Mouse (Mus musculus): Measurements from ENCODE around the gene Fcgr1.
"Not testable (repeated sequence)": the region's sequence is repeated elsewhere in the genome, so short reads cannot be mapped to it uniquely, and the experiment has no call there.

The Fcgr1 gene

GRCm38 (mm10) chr3:96293787-96294186, at the start of gene Fcgr1:
Gene Fcgr1, minus strand, starts transcription at chr3:96293969.
- DNase-seq, result no peak

GRCm38 (mm10) chr3:96342652-96343051, 48.9 kb upstream of the Fcgr1 start:
- not testable (repeated sequence) for DNase-seq

DNA sequence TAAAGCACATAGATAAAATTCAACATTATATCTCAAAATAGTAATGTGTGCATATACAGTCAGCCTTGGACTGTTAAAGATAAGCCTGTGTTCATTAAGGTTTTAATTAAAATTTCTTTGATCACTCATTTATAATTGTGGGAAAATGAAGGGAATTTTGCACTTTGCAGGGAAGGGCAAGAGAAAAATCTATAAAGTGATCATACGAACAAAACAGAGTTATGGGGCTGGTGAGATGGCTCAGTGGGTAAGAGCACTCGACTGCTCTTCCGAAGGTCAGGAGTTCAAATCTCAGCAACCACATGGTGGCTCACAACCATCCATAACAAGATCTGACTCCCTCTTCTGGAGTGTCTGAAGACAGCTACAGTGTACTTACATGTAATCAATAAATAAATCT, 48.3 kb upstream of the Fcgr1 start:
- DNase-seq, result not testable (repeated sequence)

DNA sequence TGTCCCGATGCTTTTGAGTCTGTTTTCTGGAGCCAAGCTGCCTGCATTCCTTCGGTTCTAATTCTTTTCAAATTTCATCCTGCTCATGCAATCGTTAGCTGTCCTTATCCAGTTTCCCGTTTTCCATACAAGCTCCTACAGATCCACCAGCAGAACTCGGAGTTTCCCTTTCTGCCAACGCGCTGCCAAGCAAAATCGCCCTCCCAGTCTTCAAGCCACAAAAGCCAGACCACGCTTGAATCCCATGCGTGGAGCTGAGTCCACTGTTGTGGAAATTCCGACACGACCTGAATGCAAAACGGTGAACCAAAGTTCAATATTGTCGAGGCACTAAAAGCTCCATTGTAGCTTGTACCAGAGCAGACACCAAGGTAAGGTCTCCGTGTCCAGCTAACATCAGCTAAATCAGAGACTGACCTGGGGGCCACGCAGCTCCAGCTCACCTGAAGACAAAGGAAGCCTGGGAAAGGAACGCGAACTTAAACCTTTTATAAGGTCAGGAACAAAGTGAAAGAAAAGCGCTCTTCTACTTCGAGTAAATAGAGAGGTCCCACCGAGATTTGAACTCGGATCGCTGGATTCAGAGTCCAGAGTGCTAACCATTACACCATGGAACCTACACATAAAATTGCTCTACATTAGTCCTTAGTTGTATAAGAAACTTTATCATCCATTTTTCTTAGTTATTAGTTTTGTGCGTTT, 47.0 kb upstream of the Fcgr1 start:
- DNase-seq, result peak; percentile 47

DNA sequence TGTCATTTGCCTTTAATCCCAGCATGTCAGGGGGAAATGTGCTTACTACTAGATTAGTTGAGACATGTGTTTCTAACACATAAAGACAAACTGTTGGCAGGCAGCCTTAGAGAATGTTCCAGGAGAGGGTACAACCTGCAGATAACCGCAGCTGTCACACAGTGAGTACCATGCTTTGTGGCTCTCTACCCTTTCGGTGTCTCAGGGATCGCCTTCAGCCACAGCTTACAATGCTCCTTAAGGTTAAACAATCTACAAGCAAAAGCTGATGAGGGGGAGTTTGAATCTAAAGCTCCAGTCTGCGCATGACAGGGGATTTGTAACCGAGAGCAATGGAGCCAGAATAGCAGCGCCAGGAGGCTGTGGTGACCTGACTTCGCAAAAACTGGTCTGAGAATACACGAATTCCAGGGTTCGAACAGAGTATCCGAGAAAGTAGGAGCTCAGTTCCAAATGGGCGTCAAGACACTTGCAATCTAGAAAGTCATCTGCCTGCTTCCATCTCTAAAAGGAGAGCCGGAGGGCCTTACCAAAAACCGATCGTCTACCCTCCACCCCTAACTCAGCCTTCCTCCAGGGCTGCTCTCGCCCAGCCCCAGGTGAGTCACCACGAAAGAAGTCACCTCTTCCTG, 45.2 kb upstream of the Fcgr1 start:
- DNase-seq, result no peak

DNA sequence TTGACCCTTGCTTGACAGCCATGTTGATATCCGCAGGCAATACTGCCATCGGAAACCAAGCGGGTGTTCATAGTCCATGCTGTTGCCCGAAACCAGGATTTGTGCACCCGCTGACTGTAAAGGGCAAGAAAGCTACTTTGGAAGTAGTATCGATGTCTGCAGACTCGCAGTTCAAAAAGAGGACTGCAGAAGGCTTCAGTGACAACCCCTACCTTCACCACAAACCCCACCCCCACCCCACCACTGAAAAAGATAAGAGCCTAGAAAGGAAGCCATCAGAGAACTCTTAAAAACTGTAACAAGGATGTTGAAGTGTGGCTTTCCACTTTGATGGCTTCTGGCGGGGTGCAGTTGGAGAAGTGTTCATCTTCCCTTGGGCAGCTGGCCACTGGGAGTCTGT, 44.3 kb upstream of the Fcgr1 start:
- DNase-seq, result no peak

DNA sequence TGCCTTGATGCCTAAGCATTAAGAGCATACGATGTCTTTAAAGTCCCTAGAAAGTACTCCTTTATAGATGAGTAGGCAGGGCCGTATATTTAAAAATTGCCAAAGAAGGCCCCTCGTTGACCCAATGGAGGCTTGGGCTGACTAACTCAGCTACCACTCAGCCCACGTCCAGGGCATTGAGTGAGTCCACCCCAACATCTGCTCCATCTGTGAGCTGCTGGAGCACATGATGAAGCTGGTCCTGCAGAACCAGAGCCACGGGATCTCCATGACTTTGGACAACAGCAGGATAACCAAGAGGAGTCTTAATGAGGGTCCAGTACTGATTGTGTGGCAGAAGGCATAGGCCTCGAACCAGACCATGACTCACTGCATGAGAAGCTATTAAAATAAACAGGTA, 43.5 kb upstream of the Fcgr1 start:
- no peak for DNase-seq

GRCm38 (mm10) chr3:96336636-96337035, 42.9 kb upstream of the Fcgr1 start:
- DNase-seq, result no peak

- DNase-seq, result no peak
These were observed 41.8 kb upstream of the Fcgr1 start for GRCm38 (mm10) chr3:96335591-96335990.

DNA sequence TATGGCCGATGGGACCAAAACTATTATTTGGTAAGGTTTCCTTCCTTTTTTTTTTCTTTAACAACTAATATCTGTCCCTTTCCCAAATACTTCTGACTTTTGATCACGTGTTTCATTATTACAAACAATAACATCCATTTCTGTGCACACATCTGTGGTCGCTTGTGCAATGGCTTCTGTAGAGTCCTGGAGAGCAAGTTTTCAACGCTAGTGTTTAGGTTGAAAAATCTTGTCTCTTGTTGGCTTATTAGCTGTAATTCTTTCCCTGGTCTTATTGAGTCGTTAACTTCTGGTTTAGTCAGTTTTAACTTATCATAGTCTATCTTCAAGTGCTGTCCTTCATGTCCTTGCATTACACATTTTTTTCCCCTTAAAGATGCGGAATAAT, 41.4 kb upstream of the Fcgr1 start:
- no peak for DNase-seq

DNA sequence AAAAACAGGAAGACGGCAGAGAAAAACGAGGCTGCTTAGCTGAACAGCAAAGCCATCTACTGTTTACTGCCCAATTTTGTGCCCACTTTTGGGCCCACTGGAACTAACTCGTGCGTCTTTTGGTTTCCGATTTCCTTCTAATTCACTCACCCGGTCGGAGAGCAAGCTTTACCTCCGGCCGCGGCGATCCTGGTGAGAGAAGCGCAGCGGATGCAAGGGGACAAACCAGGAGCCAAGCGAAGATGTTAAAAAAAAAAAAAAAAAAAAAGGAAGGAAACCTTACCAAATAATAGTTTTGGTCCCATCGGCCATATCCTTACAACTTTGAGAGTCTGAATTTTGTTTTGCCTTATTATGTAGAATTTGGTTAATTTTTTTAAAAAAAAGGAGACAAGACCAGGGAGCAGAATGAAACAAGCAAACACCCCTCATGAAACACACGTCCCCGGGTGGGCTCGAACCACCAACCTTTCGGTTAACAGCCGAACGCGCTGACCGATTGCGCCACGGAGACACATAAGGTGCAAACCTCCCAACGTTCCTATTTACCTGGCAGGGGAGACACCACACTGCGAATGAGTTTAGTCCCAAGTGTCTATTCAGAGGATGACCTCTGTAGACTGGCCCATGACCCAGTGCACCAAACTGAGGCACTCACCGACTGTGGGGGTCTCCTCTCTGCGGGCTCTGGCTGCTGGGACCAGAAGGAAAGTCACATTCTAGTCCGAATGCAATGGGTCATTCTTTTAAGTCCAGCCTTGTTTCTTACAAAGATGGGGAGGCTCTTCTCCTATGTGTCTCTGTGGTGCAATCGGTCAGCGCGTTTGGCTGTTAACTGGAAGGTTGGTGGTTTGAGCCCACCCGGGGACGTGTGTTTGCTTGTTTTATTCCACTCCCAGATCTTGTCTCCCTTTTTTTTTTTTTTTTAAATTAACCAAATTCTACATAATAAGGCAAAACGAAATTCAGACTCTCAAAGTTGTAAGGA, 40.7 kb upstream of the Fcgr1 start:
- no peak for DNase-seq

GRCm38 (mm10) chr3:96333396-96334174, 39.8 kb upstream of the Fcgr1 start:
- DNase-seq, result peak; percentile 20

DNA sequence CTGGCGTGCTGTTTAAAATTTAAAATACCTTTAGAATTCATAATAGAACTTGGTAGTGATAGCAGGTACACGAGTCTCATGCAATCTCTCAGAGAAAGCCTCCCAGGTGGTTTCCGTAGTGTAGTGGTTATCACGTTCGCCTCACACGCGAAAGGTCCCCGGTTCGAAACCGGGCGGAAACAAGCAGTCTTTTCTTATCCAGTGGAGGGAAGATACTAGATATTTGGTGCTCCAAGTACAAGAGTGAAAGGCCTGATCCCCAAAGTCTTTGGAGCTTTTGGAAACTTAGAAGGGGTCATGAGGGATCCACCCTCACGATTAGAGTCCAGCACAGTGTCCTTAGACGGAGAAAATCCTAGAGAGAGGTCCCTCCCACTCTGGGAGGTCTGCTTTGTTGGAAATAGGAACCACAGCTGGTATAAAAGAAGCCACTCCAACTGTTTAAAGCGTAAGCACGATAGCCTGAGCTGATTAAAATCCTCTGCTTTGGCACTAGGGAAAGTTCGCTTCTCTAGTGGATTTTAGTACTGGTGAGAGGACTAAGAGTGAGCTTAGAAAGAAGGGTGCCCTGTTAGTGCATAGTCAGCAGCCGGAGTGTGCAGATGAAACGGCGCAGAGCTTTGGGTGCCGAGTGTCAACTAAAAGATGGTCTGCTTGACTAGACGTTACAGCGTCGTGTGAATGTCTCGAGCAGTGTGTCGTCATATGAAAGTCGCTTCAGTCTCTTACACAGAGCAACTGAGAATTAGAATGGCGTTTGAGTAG, 39.0 kb upstream of the Fcgr1 start:
- DNase-seq, result peak; percentile 60

DNA sequence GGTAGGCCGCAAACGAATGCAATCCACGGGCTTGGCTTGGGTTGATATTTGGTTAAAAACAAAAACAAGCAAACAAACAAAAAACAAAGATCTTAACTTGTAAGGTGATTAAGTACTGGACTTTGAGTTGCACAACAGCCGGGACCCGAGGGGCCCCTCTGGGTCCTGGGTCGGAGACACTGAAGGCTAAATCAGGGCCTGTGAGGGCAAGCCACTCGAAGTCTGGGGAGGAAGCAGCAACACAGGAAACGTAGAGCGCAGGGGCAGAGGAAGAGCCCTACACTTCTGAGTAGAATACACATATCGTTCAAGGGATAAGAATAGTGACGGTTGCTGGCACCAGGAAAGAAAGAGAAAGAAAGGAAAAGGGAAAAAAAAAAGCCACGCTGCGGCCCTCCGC, 38.2 kb upstream of the Fcgr1 start:
- no peak for DNase-seq

DNA sequence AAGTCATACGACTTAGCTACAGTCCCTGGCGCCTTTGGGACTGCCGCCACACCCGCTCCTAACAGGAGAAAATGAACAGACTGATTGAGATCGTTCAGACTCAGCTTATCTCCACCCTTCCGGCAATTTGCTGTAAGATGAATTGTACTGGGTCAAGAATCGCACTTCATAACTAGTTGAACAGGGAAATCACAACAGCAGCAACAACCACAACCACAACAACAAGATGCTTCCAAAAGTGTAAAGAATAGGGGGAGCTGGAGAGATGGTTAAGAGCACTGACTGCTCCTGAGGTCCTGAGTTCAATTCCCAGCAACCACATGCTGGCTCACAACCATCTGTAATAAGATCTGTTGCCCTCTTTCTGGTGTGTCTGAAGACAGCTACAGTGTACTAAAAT, 37.7 kb upstream of the Fcgr1 start:
- DNase-seq, result no peak

- DNase-seq, result no peak
These were observed 36.8 kb upstream of the Fcgr1 start for GRCm38 (mm10) chr3:96330603-96331002.

DNA sequence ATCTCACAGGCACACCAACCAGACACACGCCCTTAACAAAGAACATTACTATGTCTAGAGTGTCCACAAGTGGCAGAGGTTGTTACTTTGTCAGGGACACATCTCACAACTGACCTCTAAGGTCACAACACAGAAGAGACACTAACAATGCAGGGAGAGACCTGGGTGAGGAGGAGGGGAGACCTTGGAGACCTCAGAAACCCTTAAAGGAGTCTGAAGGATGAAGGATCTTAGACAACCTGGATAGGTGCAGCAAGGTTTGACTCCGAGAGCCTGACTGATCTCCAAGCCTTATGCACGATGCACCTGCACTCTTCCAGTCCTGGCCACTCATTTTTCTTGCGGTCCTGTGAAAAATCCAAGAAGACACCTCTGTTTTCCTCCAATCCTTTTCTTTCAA, 36.4 kb upstream of the Fcgr1 start:
- DNase-seq, result no peak

GRCm38 (mm10) chr3:96328730-96329387, 35.1 kb upstream of the Fcgr1 start:
- DNase-seq, result no peak

GRCm38 (mm10) chr3:96328060-96328729, 34.4 kb upstream of the Fcgr1 start:
- DNase-seq, result peak; percentile 39

GRCm38 (mm10) chr3:96327647-96328046, 33.9 kb upstream of the Fcgr1 start:
- DNase-seq, result no peak

- DNase-seq, result peak; percentile 33
These were observed 33.4 kb upstream of the Fcgr1 start for GRCm38 (mm10) chr3:96327131-96327530.
